In genomic region chrX:12839406-12840159, GRCm38 (mm10) we compare ENCODE assay signal across 8 mouse cellular contexts.
DNase-seq lines count a peak whose midpoint lies in the region; ATAC-seq lines count a peak whose summit lies in the region.

No protein-coding gene starts in this region.

- intact Hi-C loops in left cerebral cortex, postnatal 14 days (cut with DNase I): loop anchor here (1.0 to 5.0 kb wide), 2 partner anchors 77 to 142 kb away; partner anchors contain the start of gene Med14

- H3K9me3 ChIP-seq in intestine, embryonic 15.5 days: no peaks in the 10 kb centered on the region

- ATAC-seq in intestine, embryonic 15.5 days: peak; percentile 78
- peak; percentile 90 for ATAC-seq in megakaryocyte progenitor cell, adult 5-6 weeks (replicated peaks; ENCODE audit: poor library complexity)

- H3K36me3 ChIP-seq in intestine, embryonic 15.5 days: no peaks in the 10 kb centered on the region

- no peaks in the 10 kb centered on the region for H3K4me1 ChIP-seq in intestine, embryonic 15.5 days (replicated peaks)

- no peaks in the 10 kb centered on the region; the same call in 1 of the 2 replicates for H3K27me3 ChIP-seq in intestine, embryonic 15.5 days (replicated peaks)

- 25% methylated on average over 11 of the region's 11 CpGs for WGBS in intestine, embryonic 15.5 days

- no peak overlapping the region for H3K9ac ChIP-seq in intestine, embryonic 15.5 days

- peak overlapping the region; percentile 58 for H3K4me2 ChIP-seq in intestine, embryonic 15.5 days (replicated peaks)

- H3K4me3 ChIP-seq in intestine, embryonic 15.5 days (replicated peaks): peak overlapping the region; percentile 22

- DNase-seq in ovary, postnatal 36 days (ENCODE audit: low spot score): peak; percentile 18
- DNase-seq in ovary, postnatal 10 days (ENCODE audit: low spot score): no peak
- DNase-seq in cerebellum, postnatal 10 days: peak; percentile 67 to 78
- DNase-seq in gastrocnemius, postnatal 25 days: peak; percentile 11
- peak; percentile 49 to 71 for DNase-seq in left cerebral cortex, postnatal 14 days (ENCODE audit: low spot score in 2 of 2)
- peak; percentile 63 for DNase-seq in skeletal muscle tissue, adult 2 months (ENCODE audit: low read depth, low spot score)

- peak overlapping the region; percentile 74 for H3K27ac ChIP-seq in intestine, embryonic 15.5 days
